In genomic region chr6:5679738-5680137, GRCm38 (mm10) we compare ENCODE assay signal across 21 mouse cellular contexts. TPM values are rescaled to one million over a fixed set of nuclear protein-coding genes. Genes with fewer than 3 reads are reported as not detected.
DNase-seq lines count a peak whose midpoint lies in the region; TF ChIP-seq lines count a peak whose summit lies in the region.
"Had no signal": no experiment of that assay in that cellular context is flagged by ENCODE, and none has a peak within 500 bp of the region (broad histone marks: within the 10 kb centered on the region; RNA-seq: fewer than 3 reads in every experiment).

No protein-coding gene starts in this region.

- WGBS in heart, embryonic 10.5 days = 71% methylated on average over 3 of the region's 3 CpGs

- no peaks in the 10 kb centered on the region for H3K4me1 ChIP-seq in heart, embryonic 10.5 days
- peaks cover 4% of the 10 kb centered on the region; the same call in 1 of the 2 replicates for H3K4me1 ChIP-seq in embryonic fibroblast, embryonic 13.5 days (ENCODE audit: control insufficient read depth, insufficient read depth, low read length)
- H3K4me1 ChIP-seq: embryonic facial prominence, embryonic 10.5 days; embryonic facial prominence, embryonic 12.5 days; forebrain, embryonic 10.5 days; forebrain, embryonic 12.5 days had no signal

- no peak for TF ChIP-seq CTCF in embryonic fibroblast, embryonic 13.5 days (IDR thresholded peaks at IDR 0.05; ENCODE audit: borderline replicate concordance, insufficient read depth, low read length)

- no peak for DNase-seq in heart, embryonic 10.5 days (ENCODE audit: low spot score)
- no peak for DNase-seq in heart, adult 8-10 months (ENCODE audit: low spot score)
- peak; percentile 61 for DNase-seq in 3T3-L1 (ENCODE audit: low read depth, low spot score)
- DNase-seq in ovary, postnatal 36 days (ENCODE audit: low spot score) = no peak
- DNase-seq in cerebellum, adult 18-20 months = no peak
- DNase-seq: adrenal gland, adult 8-10 months; adrenal gland, postnatal 14 days; adrenal gland, postnatal 36 days; cerebellum, adult 11-12 months; cerebellum, adult 8-10 months; cerebellum, postnatal 10 days; cerebellum, postnatal 25 days had no signal

- no peak overlapping the region for H3K4me3 ChIP-seq in heart, embryonic 10.5 days
- H3K4me3 ChIP-seq in embryonic fibroblast, embryonic 13.5 days (ENCODE audit: insufficient read depth, low read length) = no peak overlapping the region
- H3K4me3 ChIP-seq: embryonic facial prominence, embryonic 10.5 days; embryonic facial prominence, embryonic 12.5 days; erythroblast, embryonic 14.5 days; forebrain, embryonic 10.5 days; forebrain, embryonic 12.5 days had no signal

- H3K27ac ChIP-seq in heart, embryonic 10.5 days = 0 out of 2 replicates have a peak overlapping the region, but pooled peaks have one; percentile 7
- peak overlapping the region; percentile 24; the same call in 1 of the 2 replicates for H3K27ac ChIP-seq in embryonic fibroblast, embryonic 13.5 days (ENCODE audit: insufficient read depth, low read length)
- H3K27ac ChIP-seq: embryonic facial prominence, embryonic 10.5 days; embryonic facial prominence, embryonic 12.5 days; forebrain, embryonic 10.5 days; forebrain, embryonic 12.5 days had no signal

- TF ChIP-seq POLR2A in embryonic fibroblast, embryonic 13.5 days (IDR thresholded peaks at IDR 0.05; ENCODE audit: low read depth, low read length) = no peak

- no peaks in the 10 kb centered on the region for H3K36me3 ChIP-seq in heart, embryonic 10.5 days
- H3K36me3 ChIP-seq: embryonic facial prominence, embryonic 10.5 days; embryonic facial prominence, embryonic 12.5 days; forebrain, embryonic 10.5 days; forebrain, embryonic 12.5 days had no signal

- H3K9me3 ChIP-seq in heart, embryonic 10.5 days = no peaks in the 10 kb centered on the region
- H3K9me3 ChIP-seq: embryonic facial prominence, embryonic 10.5 days; embryonic facial prominence, embryonic 12.5 days; forebrain, embryonic 10.5 days; forebrain, embryonic 12.5 days had no signal

- H3K27me3 ChIP-seq in heart, embryonic 10.5 days (ENCODE audit: insufficient read depth, poor library complexity, severe bottlenecking) = no peaks in the 10 kb centered on the region
- H3K27me3 ChIP-seq: embryonic facial prominence, embryonic 12.5 days; forebrain, embryonic 12.5 days; Patski had no signal

RNA-seq across cellular contexts. Expression of gene Dync1i1, which starts 45.7 kb away (rescaled TPM):
- 1.9 and 3.9 TPM in 2 replicates for polyA plus RNA-seq in heart, embryonic 10.5 days (2016; fragmentation: Nextera tagmentation; extraction: Ambion mirVana)
- total RNA-seq in heart, adult 8-10 months (2022) = 1 to 10 TPM in 1 of 4 experiments, under 1 TPM in 3; 0.37 to 1.0 (median 0.52) TPM
- 0.32 and 1.4 TPM in 2 replicates for polyA plus RNA-seq in embryonic fibroblast, embryonic 13.5 days (2011; ENCODE audit: insufficient read length, low read depth, missing spikeins)
- total RNA-seq: MEL had no signal
- polyA plus RNA-seq: activated CD4-positive, CD25-positive, alpha-beta regulatory T cell, adult 4 months; erythroblast, embryonic 14.5 days had no signal
